Mouse (Mus musculus) T-cell, adult 2 months (primary cell): ENCODE results near the gene Imp3.
A peak's percentile ranks its signal among the peaks of the same experiment; 100 is the strongest.

ENCODE experiments used
- DNase-seq: peaks from one replicate; pipeline ENCODE4 v3.0.0; 2022; ENCODE audit warnings: low spot score

Gene Imp3

DNA sequence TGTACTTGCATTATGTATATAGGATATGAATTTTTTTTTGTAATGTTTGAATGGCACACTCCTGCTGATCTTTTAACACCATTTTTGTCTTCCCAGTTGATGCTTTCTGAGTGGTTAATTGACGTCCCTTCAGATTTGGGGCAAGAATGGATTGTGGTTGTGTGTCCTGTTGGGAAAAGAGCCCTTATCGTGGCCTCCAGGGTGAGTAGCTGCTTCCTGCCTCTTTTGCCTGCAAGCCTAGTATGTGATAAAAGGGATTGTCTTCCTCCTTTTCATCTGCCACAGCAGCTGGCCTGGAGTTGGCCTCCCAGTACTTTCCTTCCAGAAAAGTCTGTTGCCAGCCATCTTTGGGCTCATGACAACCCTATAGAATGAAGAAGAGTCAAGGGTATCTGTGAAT, 32.9 kb downstream of the Imp3 start:
- no peak for DNase-seq

GRCm38 (mm10) chr9:56973960-56974524, 36.8 kb downstream of the Imp3 start:
- DNase-seq: no peak

DNA sequence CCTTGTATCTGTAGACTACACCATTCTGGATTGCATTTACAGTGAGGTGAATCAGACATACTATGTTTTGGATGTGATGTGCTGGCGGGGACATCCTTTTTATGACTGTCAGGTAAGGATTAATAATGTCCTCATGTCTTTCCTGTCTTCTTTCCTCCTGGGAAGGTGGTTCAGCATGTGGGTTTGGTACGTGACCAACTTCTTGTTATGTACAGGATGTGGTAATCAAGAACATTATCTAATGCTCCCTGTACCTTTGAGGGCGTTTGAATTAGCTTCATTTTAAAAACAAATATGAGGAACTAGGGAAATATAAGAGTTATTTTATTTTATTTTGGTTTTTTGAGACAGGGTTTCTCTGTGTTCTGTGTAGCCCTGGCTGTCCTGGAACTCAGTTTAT, 37.9 kb downstream of the Imp3 start:
- peak; percentile 20 for DNase-seq

DNA sequence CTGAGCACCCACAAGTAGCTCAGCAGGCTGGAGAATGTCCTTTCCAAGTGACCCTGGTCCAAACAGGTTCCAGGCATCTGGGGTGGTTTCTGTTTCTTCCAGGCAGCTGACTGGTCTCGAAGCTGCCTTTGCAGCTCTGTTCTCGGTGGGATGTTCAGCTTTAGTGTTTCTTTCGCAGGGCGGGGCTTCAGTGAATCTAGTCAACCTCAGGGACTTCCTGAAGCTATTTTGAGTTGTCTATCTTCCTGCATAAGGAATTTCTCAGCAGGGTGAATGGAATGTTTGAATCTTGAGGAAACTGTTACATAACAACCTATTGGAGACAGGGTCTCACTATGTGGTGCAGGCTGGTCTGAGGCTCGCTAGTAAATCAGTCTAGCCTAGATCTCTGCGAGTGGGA, 42.9 kb downstream of the Imp3 start:
- DNase-seq: no peak

GRCm38 (mm10) chr9:56981502-56981901, 44.2 kb downstream of the Imp3 start:
- DNase-seq: no peak
